In genomic region chr4:70391760-70392372, GRCm38 (mm10) we compare ENCODE assay signal across 10 mouse cellular contexts. TPM values are rescaled to one million over a fixed set of nuclear protein-coding genes. Genes with fewer than 3 reads are reported as not detected.
DNase-seq lines count a peak whose midpoint lies in the region; ATAC-seq and TF ChIP-seq lines count a peak whose summit lies in the region.
"Had no signal": no experiment of that assay in that cellular context is flagged by ENCODE, and none has a peak within 500 bp of the region (broad histone marks: within the 10 kb centered on the region; RNA-seq: fewer than 3 reads in every experiment).

No protein-coding gene starts in this region.

- ATAC-seq in hindbrain, embryonic 13.5 days (ENCODE audit: low FRiP score), result no peak
- ATAC-seq in hindbrain, embryonic 12.5 days (ENCODE audit: low FRiP score), result no peak
- ATAC-seq: inflammation-experienced regulatory T-cells, adult 6 months had no signal

- no peaks in the 10 kb centered on the region for H3K9me3 ChIP-seq in hindbrain, embryonic 13.5 days
- no peaks in the 10 kb centered on the region for H3K9me3 ChIP-seq in hindbrain, embryonic 12.5 days (replicated peaks)
- H3K9me3 ChIP-seq: liver, embryonic 15.5 days had no signal

- no peak overlapping the region for H3K9ac ChIP-seq in hindbrain, embryonic 13.5 days
- H3K9ac ChIP-seq in hindbrain, embryonic 12.5 days, result no peak overlapping the region
- H3K9ac ChIP-seq: liver, embryonic 15.5 days had no signal

- 0 out of 2 replicates have a peak overlapping the region, but pooled peaks have one; percentile 40 for H3K27ac ChIP-seq in hindbrain, embryonic 13.5 days
- no peak overlapping the region for H3K27ac ChIP-seq in hindbrain, embryonic 12.5 days
- H3K27ac ChIP-seq: liver, embryonic 15.5 days had no signal

- H3K36me3 ChIP-seq in hindbrain, embryonic 13.5 days, result peaks cover 4% of the 10 kb centered on the region; the same call in 1 of the 2 replicates
- no peaks in the 10 kb centered on the region for H3K36me3 ChIP-seq in hindbrain, embryonic 12.5 days
- H3K36me3 ChIP-seq: liver, embryonic 15.5 days had no signal

- no peak for TF ChIP-seq POLR2A in brain, embryonic 14.5 days (IDR thresholded peaks at IDR 0.05; ENCODE audit: borderline replicate concordance, extremely low read depth, insufficient read depth, insufficient read length, poor library complexity, severe bottlenecking)

- H3K4me1 ChIP-seq in hindbrain, embryonic 13.5 days (replicated peaks), result peaks cover 12% of the 10 kb centered on the region; the same call in 1 of the 2 replicates
- H3K4me1 ChIP-seq in hindbrain, embryonic 12.5 days, result no peaks in the 10 kb centered on the region
- H3K4me1 ChIP-seq: liver, embryonic 15.5 days had no signal

- no peak overlapping the region for H3K4me3 ChIP-seq in hindbrain, embryonic 13.5 days
- H3K4me3 ChIP-seq in hindbrain, embryonic 12.5 days, result no peak overlapping the region
- H3K4me3 ChIP-seq: liver, embryonic 15.5 days had no signal

- DNase-seq in brain, embryonic 14.5 days (ENCODE audit: low read depth), result peak; percentile 21
- peak; percentile 55 for DNase-seq in gastrocnemius, postnatal 25 days
- DNase-seq in lung, postnatal 14 days, result peak; percentile 14
- no peak for DNase-seq in kidney, postnatal 36 days
- DNase-seq in urinary bladder, postnatal 14 days (ENCODE audit: low spot score), result no peak

- TF ChIP-seq CTCF in brain, embryonic 14.5 days (IDR thresholded peaks at IDR 0.05; ENCODE audit: borderline replicate concordance, extremely low read depth, insufficient read depth, insufficient read length), result no peak

- 89% methylated on average over 11 of the region's 11 CpGs for WGBS in hindbrain, embryonic 13.5 days
- WGBS in hindbrain, embryonic 12.5 days, result 92% methylated on average over 11 of the region's 11 CpGs

- H3K4me2 ChIP-seq in hindbrain, embryonic 13.5 days, result no peak overlapping the region
- H3K4me2 ChIP-seq in hindbrain, embryonic 12.5 days (replicated peaks), result no peak overlapping the region
- H3K4me2 ChIP-seq: liver, embryonic 15.5 days had no signal

- H3K27me3 ChIP-seq in hindbrain, embryonic 13.5 days, result no peaks in the 10 kb centered on the region
- H3K27me3 ChIP-seq in hindbrain, embryonic 12.5 days, result no peaks in the 10 kb centered on the region
- H3K27me3 ChIP-seq: CH12.LX; liver, embryonic 15.5 days had no signal

RNA-seq across cellular contexts. Expression of gene Cdk5rap2, which starts 18.4 kb away (rescaled TPM):
- 10.7 and 12.5 TPM in 2 replicates for polyA plus RNA-seq in hindbrain, embryonic 13.5 days (2015; fragmentation: Nextera tagmentation; extraction: Ambion mirVana)
- 24.2 and 30.4 TPM in 2 replicates for polyA plus RNA-seq in hindbrain, embryonic 12.5 days (2016; fragmentation: Nextera tagmentation; extraction: Ambion mirVana)
- 16.1 and 16.2 TPM in 2 replicates for polyA plus RNA-seq in brain, embryonic 14.5 days (2012; rRNA removed)
- total RNA-seq in gastrocnemius, postnatal 25 days (2021), result 1 to 10 TPM; 5.4 to 5.7 TPM

Comparison
In these comparisons a context has a peak if more than half of its experiments do, and no peak if none do; other contexts are left out.
1. DNase-seq: peak in brain, embryonic 14.5 days (single experiment), gastrocnemius, postnatal 25 days (single experiment) and lung, postnatal 14 days (single experiment); none in kidney, postnatal 36 days (0 of 2) and urinary bladder, postnatal 14 days (single experiment).